Mouse (Mus musculus): ENCODE data around the gene Itih5. TPM values are rescaled to one million over a fixed set of nuclear protein-coding genes. Genes with fewer than 3 reads are reported as not detected.

Itih5 gene
- polyA plus RNA-seq, 1 experiment from 2014 or later: 5.0 TPM

DNA sequence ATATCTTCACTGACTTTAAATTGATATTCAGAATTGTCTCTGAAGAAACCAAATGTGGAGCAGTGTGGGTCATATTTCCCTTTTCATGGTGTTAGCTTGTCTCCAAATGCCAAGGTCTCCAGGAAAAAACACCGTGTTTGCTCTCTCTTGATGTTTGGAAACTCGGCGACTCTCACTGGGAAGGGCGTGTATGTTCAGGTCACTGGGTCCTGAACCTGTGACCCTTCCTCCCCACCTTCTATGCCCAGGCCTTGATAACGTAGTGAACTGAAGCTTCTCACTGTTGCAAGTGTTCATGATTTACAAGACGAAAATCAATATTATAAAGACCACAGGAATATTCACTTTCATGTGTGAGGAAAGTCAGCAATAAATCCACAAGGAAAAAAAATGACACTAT lies 19.4 kb upstream of the Itih5 start:
- Histone ChIP-seq H3K4me2 (no peak overlapping the region), H3K36me3 (no peaks in the 10 kb centered on the region), H3K9ac (no peak overlapping the region), H3K27ac (no peak overlapping the region), H3K4me1 (no peaks in the 10 kb centered on the region), H3K27me3 (no peaks in the 10 kb centered on the region), H3K9me3 (no peaks in the 10 kb centered on the region), H3K4me3 (no peak overlapping the region)
- WGBS: 67% methylated on average over 6 of the region's 6 CpGs
- no peak for ATAC-seq (ENCODE audit: insufficient number of reproducible peaks, insufficient read depth, low FRiP score, low TSS enrichment, low read depth)

DNA sequence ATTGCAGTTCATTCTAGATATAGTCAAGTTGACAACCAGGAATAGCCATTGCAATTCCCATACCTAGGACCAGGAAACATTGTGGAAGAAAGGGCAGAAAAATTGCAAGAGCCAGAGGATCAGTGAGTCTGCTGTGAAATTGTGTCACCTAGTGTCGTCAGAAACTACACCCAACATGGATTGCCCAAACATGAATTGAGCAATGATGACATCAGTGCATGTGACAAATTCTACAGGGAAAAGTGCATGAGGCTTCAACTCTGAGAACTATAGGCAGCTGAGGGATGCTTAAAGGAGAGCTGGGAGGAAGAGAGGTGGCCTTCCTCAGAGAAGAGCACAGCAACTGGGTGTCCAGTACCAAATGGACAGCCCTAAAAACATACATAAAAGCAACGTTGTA lies 16.1 kb upstream of the Itih5 start:
- Histone ChIP-seq H3K4me3 (no peak overlapping the region), H3K27me3 (no peaks in the 10 kb centered on the region), H3K9me3 (no peaks in the 10 kb centered on the region), H3K36me3 (no peaks in the 10 kb centered on the region), H3K27ac (no peak overlapping the region), H3K4me1 (no peaks in the 10 kb centered on the region), H3K9ac (no peak overlapping the region), H3K4me2 (no peak overlapping the region)
- no peak for ATAC-seq (ENCODE audit: insufficient number of reproducible peaks, insufficient read depth, low FRiP score, low TSS enrichment, low read depth)
- 73% methylated on average over 2 of the region's 2 CpGs for WGBS

DNA sequence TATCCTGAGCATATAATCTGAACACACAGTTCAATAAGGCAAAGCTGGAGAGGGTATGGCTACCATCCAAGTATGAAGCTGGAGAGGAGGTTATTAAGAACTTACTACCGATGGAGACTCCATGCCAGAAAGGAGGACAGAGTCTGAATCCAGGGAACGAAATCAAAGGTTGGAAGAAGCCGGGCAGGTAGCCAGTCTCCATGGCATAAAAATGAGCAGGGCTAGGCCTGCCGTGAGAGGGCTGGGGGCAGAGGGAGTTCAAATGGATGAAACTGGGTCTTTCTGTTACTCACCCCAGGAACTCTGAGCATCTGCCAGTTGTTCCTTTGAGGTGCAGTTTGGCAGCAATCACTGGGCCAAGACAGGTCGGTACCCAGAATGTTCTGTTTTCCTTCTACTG lies 12.9 kb upstream of the Itih5 start:
- Histone ChIP-seq H3K4me3 (no peak overlapping the region), H3K4me2 (no peak overlapping the region), H3K9ac (no peak overlapping the region), H3K36me3 (no peaks in the 10 kb centered on the region), H3K27me3 (no peaks in the 10 kb centered on the region), H3K27ac (no peak overlapping the region), H3K9me3 (no peaks in the 10 kb centered on the region), H3K4me1 (no peaks in the 10 kb centered on the region)
- ATAC-seq (ENCODE audit: insufficient number of reproducible peaks, insufficient read depth, low FRiP score, low TSS enrichment, low read depth): no peak
- 77% methylated on average over 5 of the region's 5 CpGs for WGBS

DNA sequence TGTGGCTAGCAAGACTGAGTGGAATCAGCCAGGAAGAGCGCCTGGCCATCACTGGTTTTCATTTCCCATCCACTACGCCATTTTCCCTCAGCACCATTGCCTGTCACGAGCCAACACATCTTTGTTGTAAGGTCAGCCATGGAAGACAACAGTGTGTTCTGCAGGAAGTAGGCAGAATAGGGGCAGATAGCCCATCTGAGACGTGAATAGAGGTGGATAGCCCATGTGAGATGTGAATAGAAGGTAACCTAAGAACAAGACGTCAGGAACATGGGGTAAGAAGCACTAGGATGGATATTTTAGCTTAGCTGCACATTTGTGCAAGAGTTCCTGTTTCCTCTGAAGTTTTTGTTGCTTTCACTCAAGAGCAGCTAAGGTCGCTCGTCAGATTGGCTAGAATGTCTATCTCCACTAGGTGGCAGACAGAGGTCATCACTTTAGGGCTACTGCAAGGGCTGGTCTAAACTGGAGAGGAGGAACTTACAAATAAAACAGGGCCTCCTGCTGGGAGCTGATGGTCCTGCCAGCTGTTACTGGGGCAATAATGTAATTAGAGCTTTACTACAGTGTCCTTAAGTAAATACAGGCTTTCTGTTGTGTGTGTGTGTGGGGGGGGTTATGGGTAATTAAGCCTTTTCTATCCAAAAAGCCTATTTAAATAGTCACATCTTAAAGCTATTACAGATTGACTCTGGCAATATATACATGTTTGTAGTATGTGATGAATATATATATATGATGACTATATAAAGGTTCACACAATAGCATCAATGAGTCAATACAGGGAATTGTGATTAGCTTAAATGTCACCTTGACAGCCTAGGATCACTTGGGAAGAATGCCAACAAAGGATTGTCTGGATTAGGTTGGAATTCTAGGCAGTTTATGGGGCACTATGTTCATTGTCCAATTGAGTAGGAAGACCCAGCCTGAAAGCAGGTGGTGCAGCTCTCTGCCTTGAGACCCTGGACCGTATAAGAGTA lies 10.6 kb upstream of the Itih5 start:
- Histone ChIP-seq H3K36me3 (no peaks in the 10 kb centered on the region), H3K9me3 (no peaks in the 10 kb centered on the region), H3K27me3 (no peaks in the 10 kb centered on the region), H3K4me2 (no peak overlapping the region), H3K4me3 (no peak overlapping the region), H3K27ac (no peak overlapping the region), H3K4me1 (peaks cover 4% of the 10 kb centered on the region; the same call in 1 of the 2 replicates), H3K9ac (no peak overlapping the region)
- WGBS: 33% methylated on average over 8 of the region's 8 CpGs
- ATAC-seq (ENCODE audit: insufficient number of reproducible peaks, insufficient read depth, low FRiP score, low TSS enrichment, low read depth): peak; percentile 58; the same call in 1 of the 2 replicates

DNA sequence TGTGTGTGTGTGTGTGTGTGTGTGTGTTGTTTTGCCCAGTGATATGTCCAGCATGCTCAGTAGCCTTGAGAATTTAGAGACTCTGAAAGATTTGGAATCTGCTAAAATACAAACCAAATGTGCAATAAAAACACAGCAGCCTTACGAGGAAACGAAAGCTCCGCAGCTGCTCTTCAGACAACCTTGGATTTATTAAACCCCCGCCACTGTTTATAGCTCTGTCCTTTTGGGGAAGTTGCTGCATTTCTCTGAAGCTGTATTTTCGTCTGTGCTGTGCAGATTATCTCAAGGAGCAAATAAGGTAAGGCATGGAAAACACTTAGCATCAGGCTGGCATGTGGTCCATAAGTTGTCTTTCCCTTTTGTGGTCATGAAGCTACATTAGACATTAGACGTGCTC lies 7.9 kb upstream of the Itih5 start:
- H3K27me3 ChIP-seq: no peaks in the 10 kb centered on the region
- H3K36me3 ChIP-seq: no peaks in the 10 kb centered on the region
- no peaks in the 10 kb centered on the region for H3K9me3 ChIP-seq
- H3K4me2 ChIP-seq: no peak overlapping the region
- no peak overlapping the region for H3K27ac ChIP-seq
- 31% methylated on average over 6 of the region's 6 CpGs for WGBS
- H3K4me1 ChIP-seq: peaks cover 4% of the 10 kb centered on the region; the same call in 1 of the 2 replicates
- ATAC-seq (ENCODE audit: insufficient number of reproducible peaks, insufficient read depth, low FRiP score, low TSS enrichment, low read depth): no peak
- no peak overlapping the region for H3K4me3 ChIP-seq
- no peak overlapping the region for H3K9ac ChIP-seq

DNA sequence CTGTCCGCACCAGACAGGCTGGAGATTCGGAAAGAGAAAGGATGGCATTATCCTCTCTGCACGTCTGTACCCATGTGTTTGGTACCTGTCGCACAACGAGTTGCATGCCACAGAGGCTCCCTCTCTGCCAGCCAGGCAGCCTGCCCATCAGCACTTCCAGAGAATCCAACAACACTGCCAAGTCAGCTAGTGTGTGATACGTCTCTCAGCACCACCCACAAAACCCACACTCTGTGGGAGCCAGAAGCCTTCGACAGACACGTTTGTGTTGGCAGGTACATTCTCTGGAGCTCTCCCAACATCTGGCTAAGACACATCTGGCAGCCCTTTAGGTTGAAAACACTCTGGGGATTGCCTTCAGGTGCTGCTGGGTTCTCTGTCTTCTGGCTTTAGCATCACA lies 6.2 kb upstream of the Itih5 start:
- Histone ChIP-seq H3K4me1 (peaks cover 4% of the 10 kb centered on the region; the same call in 1 of the 2 replicates), H3K27me3 (no peaks in the 10 kb centered on the region), H3K4me3 (no peak overlapping the region), H3K36me3 (no peaks in the 10 kb centered on the region), H3K9ac (no peak overlapping the region), H3K4me2 (no peak overlapping the region), H3K27ac (no peak overlapping the region), H3K9me3 (no peaks in the 10 kb centered on the region)
- 71% methylated on average over 8 of the region's 8 CpGs for WGBS
- no peak for ATAC-seq (ENCODE audit: insufficient number of reproducible peaks, insufficient read depth, low FRiP score, low TSS enrichment, low read depth)

DNA sequence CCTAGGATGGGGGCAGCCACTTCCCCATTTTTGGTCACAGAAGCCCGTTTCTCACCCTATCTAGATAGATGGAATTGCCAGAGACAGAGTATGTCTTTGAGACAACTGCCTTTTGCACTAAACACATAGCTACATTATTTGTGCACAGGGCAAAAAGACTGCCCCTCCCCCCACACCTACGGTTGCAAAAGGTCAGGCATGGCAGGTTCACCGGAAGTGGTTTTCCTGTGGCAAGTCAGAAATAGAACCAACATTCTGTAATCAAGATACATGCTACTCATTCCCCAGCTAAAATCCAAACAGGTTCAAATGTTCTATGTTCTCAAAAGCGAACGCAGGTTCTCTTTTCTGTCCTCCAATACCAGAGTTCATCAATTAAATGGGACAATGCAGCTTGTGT lies 781 bp upstream of the Itih5 start:
- H3K9ac ChIP-seq: no peak overlapping the region
- no peak overlapping the region for H3K27ac ChIP-seq
- no peaks in the 10 kb centered on the region for H3K27me3 ChIP-seq
- ATAC-seq (ENCODE audit: insufficient number of reproducible peaks, insufficient read depth, low FRiP score, low TSS enrichment, low read depth): no peak
- 71% methylated on average over 5 of the region's 5 CpGs for WGBS
- H3K4me1 ChIP-seq: peaks cover 14% of the 10 kb centered on the region
- no peaks in the 10 kb centered on the region for H3K9me3 ChIP-seq
- H3K36me3 ChIP-seq: no peaks in the 10 kb centered on the region
- no peak overlapping the region for H3K4me3 ChIP-seq
- H3K4me2 ChIP-seq: no peak overlapping the region

DNA sequence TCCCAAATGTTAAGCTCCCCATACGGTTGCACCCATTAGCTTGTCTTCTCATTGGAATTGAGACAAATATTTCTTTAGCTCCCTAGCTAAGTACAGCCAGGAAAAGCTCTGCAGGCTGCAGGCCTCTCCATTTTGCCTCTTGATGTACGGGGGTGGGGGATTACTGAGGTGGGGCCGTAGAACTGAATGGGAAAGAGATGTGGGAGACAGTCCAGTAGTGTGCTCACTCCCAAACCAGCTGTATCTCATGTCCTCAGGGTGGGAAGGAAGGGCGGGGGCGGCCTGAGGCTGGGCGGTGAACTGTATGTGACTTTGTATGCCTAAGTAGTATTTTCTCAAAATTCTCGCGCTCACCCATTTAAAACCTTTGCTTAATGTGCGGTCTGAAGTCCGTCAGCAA lies 3.8 kb downstream of the Itih5 start:
- no peaks in the 10 kb centered on the region for H3K36me3 ChIP-seq
- no peak overlapping the region for H3K9ac ChIP-seq
- no peaks in the 10 kb centered on the region for H3K9me3 ChIP-seq
- no peaks in the 10 kb centered on the region for H3K27me3 ChIP-seq
- no peak overlapping the region for H3K4me2 ChIP-seq
- no peak overlapping the region for H3K4me3 ChIP-seq
- 78% methylated on average over 10 of the region's 10 CpGs for WGBS
- H3K4me1 ChIP-seq: peaks cover 14% of the 10 kb centered on the region
- no peak overlapping the region for H3K27ac ChIP-seq
- no peak for ATAC-seq (ENCODE audit: insufficient number of reproducible peaks, insufficient read depth, low FRiP score, low TSS enrichment, low read depth)

DNA sequence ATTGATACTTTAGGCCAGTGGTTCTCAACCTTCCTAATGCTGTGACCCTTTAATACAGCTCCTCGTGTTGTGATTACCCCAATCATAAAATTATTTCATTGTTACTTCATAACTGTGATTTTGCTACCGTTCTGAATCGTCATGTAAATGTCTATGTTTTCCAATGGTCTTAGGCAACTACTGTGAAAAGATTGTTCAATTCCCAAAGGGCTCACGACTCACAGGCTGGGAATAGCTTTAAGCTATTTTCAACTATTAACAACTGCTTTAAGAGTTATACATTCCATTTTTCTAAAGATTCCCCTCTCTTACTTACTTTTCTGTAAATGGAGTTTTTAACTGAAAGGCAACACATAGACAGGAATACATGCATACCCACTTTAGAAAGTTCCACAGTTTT lies 8.6 kb downstream of the Itih5 start:
- Histone ChIP-seq H3K27me3 (no peaks in the 10 kb centered on the region), H3K36me3 (no peaks in the 10 kb centered on the region), H3K27ac (no peak overlapping the region), H3K4me3 (no peak overlapping the region), H3K9ac (no peak overlapping the region), H3K4me1 (peaks cover 9% of the 10 kb centered on the region), H3K9me3 (no peaks in the 10 kb centered on the region), H3K4me2 (no peak overlapping the region)
- WGBS: 85% methylated on average over 4 of the region's 4 CpGs
- no peak for ATAC-seq (ENCODE audit: insufficient number of reproducible peaks, insufficient read depth, low FRiP score, low TSS enrichment, low read depth)

DNA sequence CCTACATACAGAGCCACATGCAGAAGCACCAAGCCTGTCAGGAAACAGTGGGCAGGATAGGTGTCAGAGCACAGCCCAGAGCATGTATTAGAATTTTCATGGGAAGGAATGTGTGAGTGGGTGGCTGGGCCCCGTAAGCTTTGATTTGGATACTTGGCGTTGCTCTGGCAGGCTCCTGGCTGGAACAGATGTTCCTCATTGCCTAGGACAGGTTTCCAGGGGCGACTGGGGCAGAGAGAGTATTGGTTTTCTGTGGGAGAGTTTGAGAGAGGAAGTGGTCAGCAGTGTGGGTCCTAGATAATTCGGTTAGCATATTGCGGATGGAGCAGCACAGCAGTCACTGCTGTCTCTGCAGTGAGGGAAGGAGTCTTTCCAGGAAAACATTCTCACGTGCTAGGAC lies 13.3 kb downstream of the Itih5 start:
- ATAC-seq (ENCODE audit: insufficient number of reproducible peaks, insufficient read depth, low FRiP score, low TSS enrichment, low read depth): no peak
- Histone ChIP-seq H3K4me1 (peaks cover 20% of the 10 kb centered on the region), H3K27ac (no peak overlapping the region), H3K4me3 (no peak overlapping the region), H3K36me3 (no peaks in the 10 kb centered on the region), H3K4me2 (peak overlapping the region; percentile 26), H3K9me3 (no peaks in the 10 kb centered on the region), H3K27me3 (no peaks in the 10 kb centered on the region), H3K9ac (no peak overlapping the region)
- WGBS: 17% methylated on average over 6 of the region's 6 CpGs

DNA sequence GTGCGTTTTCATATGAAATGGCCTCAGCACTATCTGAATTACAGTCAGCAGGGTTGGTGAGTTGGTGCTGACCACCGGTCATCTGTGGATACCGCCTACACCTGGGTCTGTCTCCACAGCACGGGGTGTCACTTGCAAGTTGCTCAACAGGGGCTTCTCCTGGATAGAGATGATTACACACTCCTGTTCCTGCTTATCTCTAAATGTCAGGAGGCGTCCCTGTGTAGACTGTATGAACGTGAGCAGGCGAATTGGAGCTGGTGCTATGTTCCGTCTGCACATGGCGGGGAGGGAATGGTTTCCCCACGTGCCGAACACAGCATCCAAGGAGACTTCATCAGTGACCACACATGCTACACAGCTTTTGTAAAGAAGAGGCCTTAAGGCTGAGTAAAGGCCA lies 13.9 kb downstream of the Itih5 start:
- Histone ChIP-seq H3K9me3 (no peaks in the 10 kb centered on the region), H3K27ac (peak overlapping the region; percentile 28; the same call in 1 of the 2 replicates), H3K9ac (no peak overlapping the region), H3K4me1 (peaks cover 20% of the 10 kb centered on the region), H3K4me3 (no peak overlapping the region), H3K4me2 (peak overlapping the region; percentile 26), H3K27me3 (no peaks in the 10 kb centered on the region), H3K36me3 (no peaks in the 10 kb centered on the region)
- no peak for ATAC-seq (ENCODE audit: insufficient number of reproducible peaks, insufficient read depth, low FRiP score, low TSS enrichment, low read depth)
- 81% methylated on average over 11 of the region's 11 CpGs for WGBS

DNA sequence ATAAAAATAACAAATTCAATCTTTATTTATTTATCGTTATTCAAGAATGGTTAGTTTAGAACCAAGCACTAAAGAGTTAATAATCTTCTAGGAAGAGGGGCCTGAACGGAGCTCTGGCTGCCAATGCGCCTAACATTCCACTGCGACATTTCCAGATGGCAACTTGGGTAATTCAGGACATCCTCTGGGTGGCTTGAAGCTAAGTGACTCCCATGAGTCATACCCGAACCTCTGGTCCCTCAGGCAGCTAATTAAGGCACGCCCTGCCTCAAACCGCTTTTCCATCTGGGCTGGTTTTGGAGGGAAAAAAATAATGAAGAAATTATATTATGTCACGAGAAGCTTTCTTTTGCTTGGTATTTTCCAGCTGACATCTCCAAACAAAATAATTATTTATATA lies 14.6 kb downstream of the Itih5 start:
- H3K4me1 ChIP-seq: peaks cover 20% of the 10 kb centered on the region
- H3K9me3 ChIP-seq: no peaks in the 10 kb centered on the region
- 24% methylated on average over 8 of the region's 8 CpGs for WGBS
- ATAC-seq (ENCODE audit: insufficient number of reproducible peaks, insufficient read depth, low FRiP score, low TSS enrichment, low read depth): no peak
- H3K4me2 ChIP-seq: no peak overlapping the region
- H3K36me3 ChIP-seq: no peaks in the 10 kb centered on the region
- no peaks in the 10 kb centered on the region for H3K27me3 ChIP-seq
- H3K9ac ChIP-seq: no peak overlapping the region
- H3K27ac ChIP-seq: no peak overlapping the region
- no peak overlapping the region for H3K4me3 ChIP-seq

Measured in embryonic facial prominence, embryonic 13.5 days (tissue).